Mouse (Mus musculus) CH12.LX (cell line): ENCODE data around the gene Slc48a1. TPM values are rescaled to one million over a fixed set of nuclear protein-coding genes. Genes with fewer than 3 reads are reported as not detected.

ENCODE experiments used
- DNase-seq: peaks from one replicate; pipeline ENCODE4 v3.0.0-alpha.2; 2013; ENCODE audit errors: extremely low read depth
- H3K27ac ChIP-seq: 2 replicates; pipeline ENCODE4 v1.5.1; 2012; ENCODE audit warnings: low read depth, mild to moderate bottlenecking, control low read depth, moderate library complexity; ENCODE audit not compliant: insufficient read depth
- H3K27me3 ChIP-seq: replicated peaks from 2 replicates; pipeline ENCODE3; 2012; ENCODE audit warnings: inconsistent platforms
- H3K36me3 ChIP-seq, 2 experiments: replicated peaks in 1 of 2; 2 replicates each; pipeline versions ENCODE3 to v1.6.1; 2012; ENCODE audit warnings: inconsistent platforms in 1 of 2, low read length in 1 of 2, mild to moderate bottlenecking in 1 of 2, mixed read lengths in 1 of 2, moderate library complexity in 1 of 2; ENCODE audit not compliant: control insufficient read depth in 1 of 2, insufficient read depth in 1 of 2
- H3K4me1 ChIP-seq, 2 experiments: 2 replicates each; pipeline ENCODE4 v1.6.1; 2012; ENCODE audit warnings: inconsistent platforms in 1 of 2, moderate library complexity in 1 of 2; ENCODE audit not compliant: insufficient read depth in 2 of 2, control insufficient read depth in 1 of 2
- H3K4me2 ChIP-seq: 2 replicates; pipeline ENCODE4 v1.6.1; 2012; ENCODE audit warnings: low read depth, mild to moderate bottlenecking, control low read depth; ENCODE audit not compliant: poor library complexity, insufficient read depth, severe bottlenecking
- H3K4me3 ChIP-seq, 3 experiments: fragments of 150-350 bp in 1 of 3; sonication (generic) in 1 of 3; replicated peaks in 1 of 3; 2 replicates each; pipeline versions ENCODE3 to v1.5.1; 2011 to 2012; ENCODE audit warnings: low read depth in 2 of 3, low read length in 2 of 3, mild to moderate bottlenecking in 2 of 3, moderate library complexity in 2 of 3, control low read depth in 1 of 3, improper control_type of control experiment in 1 of 3, inconsistent platforms in 1 of 3, mixed read lengths in 1 of 3; ENCODE audit not compliant: poor library complexity in 1 of 3
- H3K79me2 ChIP-seq: replicated peaks from 2 replicates; pipeline ENCODE4 v1.6.1; 2012; ENCODE audit warnings: mild to moderate bottlenecking, moderate library complexity; ENCODE audit not compliant: control insufficient read depth, poor library complexity, insufficient read depth, severe bottlenecking; ENCODE audit errors: extremely low read depth
- H3K9ac ChIP-seq: 2 replicates; pipeline ENCODE4 v1.6.1; 2012; ENCODE audit warnings: low read depth, mild to moderate bottlenecking, control low read depth, moderate library complexity; ENCODE audit not compliant: insufficient read depth
- H3K9me3 ChIP-seq: replicated peaks from 2 replicates; pipeline ENCODE3; 2012; ENCODE audit warnings: low read length, inconsistent platforms, mixed read lengths
- CHD2 ChIP-seq: IDR thresholded peaks from 2 replicates; pipeline ENCODE4 v1.6.1; 2011; ENCODE audit warnings: low read length, improper control_type of control experiment
- CTCF ChIP-seq, 2 experiments: IDR thresholded peaks in 1 of 2; conservative IDR thresholded peaks in 1 of 2; 2 replicates each; pipeline ENCODE4 v1.5.1; 2011 to 2012; ENCODE audit warnings: low read depth in 2 of 2, low read length in 2 of 2, improper control_type of control experiment in 1 of 2, inconsistent platforms in 1 of 2, mild to moderate bottlenecking in 1 of 2, moderate library complexity in 1 of 2
- HCFC1 ChIP-seq: IDR thresholded peaks from 2 replicates; pipeline ENCODE4 v1.6.1; 2012; ENCODE audit warnings: low read depth, mild to moderate bottlenecking, inconsistent platforms, low read length, improper control_type of control experiment
- JUND ChIP-seq: conservative IDR thresholded peaks from 2 replicates; pipeline ENCODE4 v1.6.1; 2011; ENCODE audit warnings: low read depth, low read length, improper control_type of control experiment
- KAT2A ChIP-seq: IDR thresholded peaks from 2 replicates; pipeline ENCODE4 v1.6.1; 2012; ENCODE audit warnings: low read length, improper control_type of control experiment, inconsistent platforms; ENCODE audit not compliant: insufficient replicate concordance
- MAFK ChIP-seq: IDR thresholded peaks from 2 replicates; pipeline ENCODE4 v1.6.1; 2011; ENCODE audit warnings: low read length, improper control_type of control experiment; ENCODE audit not compliant: insufficient replicate concordance
- MAX ChIP-seq: IDR thresholded peaks from 2 replicates; pipeline ENCODE4 v1.6.1; 2011; ENCODE audit warnings: low read length, improper control_type of control experiment
- POLR2AphosphoS2 ChIP-seq: IDR thresholded peaks from 2 replicates; pipeline ENCODE4 v1.6.1; 2011; ENCODE audit warnings: low read depth, low read length, improper control_type of control experiment
- RCOR1 ChIP-seq: conservative IDR thresholded peaks from 2 replicates; pipeline ENCODE4 v1.6.1; 2012; ENCODE audit warnings: low read depth, mild to moderate bottlenecking, inconsistent platforms, low read length, improper control_type of control experiment
- SIN3A ChIP-seq: IDR thresholded peaks from 2 replicates; pipeline ENCODE4 v1.6.1; 2012; ENCODE audit warnings: low read length, improper control_type of control experiment, inconsistent platforms
- TCF12 ChIP-seq: IDR thresholded peaks from 2 replicates; pipeline ENCODE4 v1.6.1; 2014; ENCODE audit warnings: low read depth, mild to moderate bottlenecking, inconsistent platforms, low read length, improper control_type of control experiment
- USF1 ChIP-seq: IDR thresholded peaks from 2 replicates; pipeline ENCODE4 v1.6.1; 2014; ENCODE audit warnings: low read depth, mild to moderate bottlenecking, inconsistent platforms, low read length, improper control_type of control experiment
- USF2 ChIP-seq: conservative IDR thresholded peaks from 2 replicates; pipeline ENCODE4 v1.6.1; 2011; ENCODE audit warnings: low read depth, low read length, improper control_type of control experiment
- ZKSCAN1 ChIP-seq: IDR thresholded peaks from 2 replicates; pipeline ENCODE4 v1.6.1; 2012; ENCODE audit warnings: low read depth, inconsistent platforms, low read length, improper control_type of control experiment, borderline replicate concordance
- ZMIZ1 ChIP-seq: IDR thresholded peaks from 2 replicates; pipeline ENCODE4 v1.6.1; 2012; ENCODE audit warnings: low read depth, mild to moderate bottlenecking, inconsistent platforms, low read length, improper control_type of control experiment
- dilution Hi-C: fragments of 300-500 bp; cut with MboI; formaldehyde crosslinking; loops from 2 replicates; pipeline ENCODE4 v1.14.3; 2020; ENCODE audit warnings: low sequenced_read_pairs; ENCODE audit not compliant: extremely low pct_unique_long_range_greater_than_20kb, extremely low pct_ligation_motif_present
- in situ Hi-C: fragments of 300-500 bp; cut with MboI; formaldehyde crosslinking; loops from 3 replicates; pipeline ENCODE4 v1.14.3; 2019; ENCODE audit warnings: low sequenced_read_pairs, low pct_ligation_motif_present, low pct_unique_long_range_greater_than_20kb, mixed read lengths
- polyA plus RNA-seq: library from polyadenylated mRNA; unstranded; fragments of >175 nt; gene quantifications from 2 replicates; pipeline ENCODE4 v1.2.1, GENCODE M21; 2012; ENCODE audit warnings: low read depth; ENCODE audit not compliant: insufficient read length
- total RNA-seq, 2 experiments: library from RNA; depleted of rRNA; stranded (reverse); fragments of 300-350 nt in 1 of 2; fragments of >200 nt in 1 of 2; gene quantifications; 2 replicates each; pipeline ENCODE4 v1.2.3; 2012 to 2014

The Slc48a1 gene
- total and polyA plus RNA-seq, 3 experiments = 23.2 to 56.0 (median 39.4) TPM

DNA sequence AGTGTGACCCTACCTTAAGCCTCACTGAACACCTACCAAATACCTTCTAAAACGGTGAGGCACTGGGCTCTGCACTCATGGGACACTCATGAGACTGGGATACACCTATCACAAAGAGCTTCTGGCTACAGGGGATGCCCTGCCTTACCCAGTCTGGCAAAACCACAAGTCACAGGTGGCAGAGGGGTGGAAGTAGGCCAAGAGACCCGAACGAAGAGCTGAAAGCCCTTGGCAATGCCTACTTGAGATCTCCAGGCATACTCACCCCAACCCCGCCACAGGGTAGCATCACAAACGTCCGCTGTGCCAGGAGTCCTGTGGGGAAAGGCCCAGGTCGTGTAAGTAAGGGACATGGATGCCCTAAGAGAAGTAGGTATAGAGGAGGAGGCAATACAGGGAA lies 23.5 kb downstream of the Slc48a1 start:
- in situ Hi-C loops (no loop called here), dilution Hi-C loops (no loop called here)
- no peak overlapping the region for H3K9ac ChIP-seq
- H3K4me3 ChIP-seq = no peak overlapping the region
- H3K9me3 ChIP-seq = no peaks in the 10 kb centered on the region
- H3K27me3 ChIP-seq = no peaks in the 10 kb centered on the region
- H3K36me3 ChIP-seq = peaks cover 69 to 84% of the 10 kb centered on the region in 2 experiments
- no peak for TF ChIP-seq SIN3A
- TF ChIP-seq RCOR1 = no peak
- TF ChIP-seq KAT2A = no peak
- no peak for TF ChIP-seq HCFC1
- no peak for TF ChIP-seq MAFK
- DNase-seq = no peak
- no peak overlapping the region for H3K27ac ChIP-seq
- H3K4me1 ChIP-seq = peaks cover 0 to 8% of the 10 kb centered on the region in 2 experiments; a peak in 2 of 4 replicates
- no peaks in the 10 kb centered on the region for H3K79me2 ChIP-seq
- no peak overlapping the region for H3K4me2 ChIP-seq

DNA sequence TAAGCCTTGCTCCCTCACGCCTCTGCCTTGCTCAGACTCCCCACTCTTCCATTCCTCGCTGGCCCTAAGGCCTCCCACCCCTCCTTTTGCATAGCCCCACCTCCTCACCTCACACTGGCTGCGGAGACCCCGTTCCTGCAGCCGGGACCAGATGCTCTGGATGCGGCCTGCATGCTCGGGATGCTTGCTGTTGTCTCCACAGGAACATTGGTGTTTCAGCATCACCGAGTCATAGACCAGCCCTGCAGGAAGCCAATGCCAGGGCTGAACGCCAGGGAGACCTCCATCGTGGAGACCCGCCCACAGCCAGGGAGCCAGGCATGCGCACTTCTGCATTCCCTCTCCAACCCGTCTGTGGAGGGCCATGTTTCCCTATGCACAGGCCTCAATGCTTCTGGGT lies 24.3 kb downstream of the Slc48a1 start:
- in situ Hi-C loops (no loop called here), dilution Hi-C loops (no loop called here)
- no peak for DNase-seq
- Histone ChIP-seq H3K27ac (no peak overlapping the region), H3K4me1 (peaks cover 0 to 8% of the 10 kb centered on the region in 2 experiments; a peak in 2 of 4 replicates), H3K4me2 (no peak overlapping the region), H3K79me2 (no peaks in the 10 kb centered on the region), H3K27me3 (no peaks in the 10 kb centered on the region), H3K36me3 (peaks cover 69 to 84% of the 10 kb centered on the region in 2 experiments), H3K9ac (no peak overlapping the region), H3K9me3 (no peaks in the 10 kb centered on the region), H3K4me3 (no peak overlapping the region)
- no peak for TF ChIP-seq USF2
- no peak for TF ChIP-seq MAX
- no peak for TF ChIP-seq POLR2AphosphoS2
- TF ChIP-seq CTCF (conservative IDR thresholded peaks at IDR 0.05 in 1 of 2, IDR thresholded peaks at IDR 0.05 in 1 of 2; ENCODE audit: low read depth in 2 of 2, low read length in 2 of 2) = no peak
- no peak for TF ChIP-seq USF1
- TF ChIP-seq ZMIZ1 = no peak
- no peak for TF ChIP-seq CHD2
- no peak for TF ChIP-seq JUND
- TF ChIP-seq KAT2A = no peak

DNA sequence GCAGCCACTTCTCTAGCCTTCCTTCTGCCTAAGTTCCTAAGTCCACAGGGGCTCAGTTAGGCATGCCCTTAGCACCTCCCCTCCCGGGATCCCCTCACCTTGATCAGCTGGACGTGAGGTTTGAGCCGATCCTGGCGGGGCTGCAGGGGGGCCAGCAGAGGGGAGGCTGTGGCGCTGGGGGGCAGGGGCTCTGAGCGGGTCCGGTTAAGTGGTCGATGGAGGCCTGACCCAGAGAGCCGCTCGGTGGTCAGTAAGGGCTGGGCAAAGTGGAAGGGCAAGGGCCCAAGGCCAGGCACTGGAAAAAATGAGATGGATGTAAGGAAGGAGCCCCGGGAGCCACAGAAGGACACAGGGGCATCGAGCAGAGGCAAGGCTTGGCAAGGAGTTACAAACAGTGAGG lies 29.5 kb downstream of the Slc48a1 start:
- H3K9ac ChIP-seq = no peak overlapping the region
- H3K4me1 ChIP-seq = peaks cover 6 to 24% of the 10 kb centered on the region in 2 experiments; a peak in 3 of 4 replicates
- no peak overlapping the region for H3K27ac ChIP-seq
- H3K4me2 ChIP-seq = no peak overlapping the region
- TF ChIP-seq ZKSCAN1 (no peak), TCF12 (no peak)
- H3K79me2 ChIP-seq = no peaks in the 10 kb centered on the region
- dilution Hi-C loops = no loop called here
- H3K9me3 ChIP-seq = no peaks in the 10 kb centered on the region
- no peak overlapping the region for H3K4me3 ChIP-seq
- in situ Hi-C loops = no loop called here
- H3K27me3 ChIP-seq = no peaks in the 10 kb centered on the region
- DNase-seq = no peak
- peaks cover 58 to 84% of the 10 kb centered on the region in 2 experiments for H3K36me3 ChIP-seq
